Mouse (Mus musculus) neural tube, embryonic 14.5 days (tissue): ENCODE data around the gene Olfr702. TPM values are rescaled to one million over a fixed set of nuclear protein-coding genes. Genes with fewer than 3 reads are reported as not detected.

ENCODE experiments used
- ATAC-seq: fragments of 200-750 bp; cut with Nextera tagmentation; 2 replicates; pipeline ENCODE4 v1.8.0; 2017; ENCODE audit warnings: low read depth, mild to moderate bottlenecking, moderate TSS enrichment, moderate library complexity
- H3K27ac ChIP-seq: fragments of 300-500 bp; sonication (generic); 2 replicates; pipeline ENCODE4 v1.5.1; 2014; ENCODE audit warnings: low read depth, mild to moderate bottlenecking, control low read depth, low read length, moderate library complexity, mixed read lengths
- H3K27me3 ChIP-seq: fragments of 300-500 bp; sonication (generic); 2 replicates; pipeline ENCODE4 v1.6.1; 2014; ENCODE audit warnings: low read length; ENCODE audit not compliant: control insufficient read depth, insufficient read depth
- H3K36me3 ChIP-seq: fragments of 300-500 bp; sonication (generic); 2 replicates; pipeline ENCODE4 v1.6.1; 2014; ENCODE audit warnings: low read length, mixed read lengths; ENCODE audit not compliant: control insufficient read depth, insufficient read depth
- H3K4me1 ChIP-seq: fragments of 300-500 bp; sonication (generic); 2 replicates; pipeline ENCODE4 v1.6.1; 2014; ENCODE audit warnings: low read length; ENCODE audit not compliant: control insufficient read depth, insufficient read depth
- H3K4me2 ChIP-seq: fragments of 300-500 bp; sonication (generic); 2 replicates; pipeline ENCODE4 v1.6.1; 2014; ENCODE audit warnings: mild to moderate bottlenecking, low read depth, low read length, control low read depth
- H3K4me3 ChIP-seq: fragments of 300-500 bp; sonication (generic); 2 replicates; pipeline ENCODE4 v1.5.1; 2014; ENCODE audit warnings: low read depth, low read length, control low read depth, mixed read lengths
- H3K9ac ChIP-seq: fragments of 300-500 bp; sonication (generic); replicated peaks from 2 replicates; pipeline ENCODE4 v1.6.1; 2014; ENCODE audit warnings: low read depth, mild to moderate bottlenecking, control low read depth, low read length, mixed read lengths
- H3K9me3 ChIP-seq: fragments of 300-500 bp; sonication (generic); 2 replicates; pipeline ENCODE4 v1.6.1; 2016; ENCODE audit warnings: low read length; ENCODE audit not compliant: control insufficient read depth
- polyA plus RNA-seq: library from polyadenylated mRNA; unstranded; fragments of >200 nt; fragmentation: Nextera tagmentation; extraction: Ambion mirVana; gene quantifications from 2 replicates; pipeline ENCODE4 v1.2.1, GENCODE M21; 2014

The Olfr702 gene
- polyA plus RNA-seq, 1 experiment from 2014 or later = not detected

- Histone ChIP-seq H3K9me3 (no peaks in the 10 kb centered on the region), H3K9ac (no peak overlapping the region), H3K27me3 (no peaks in the 10 kb centered on the region), H3K36me3 (no peaks in the 10 kb centered on the region), H3K27ac (no peak overlapping the region), H3K4me3 (no peak overlapping the region), H3K4me1 (no peaks in the 10 kb centered on the region), H3K4me2 (no peak overlapping the region)
- ATAC-seq = no peak
These were observed 45.4 kb downstream of the Olfr702 start for GRCm38 (mm10) chr7:106788330-106788729.

Other genes with a start within 250 kb of the Olfr702 start
- gene Olfr693, start 153.3 kb downstream of the Olfr702 start, polyA plus RNA-seq = not detected in 2 replicates
- gene Olfr694, start 142.1 kb downstream of the Olfr702 start, polyA plus RNA-seq = not detected in 2 replicates
- gene Olfr695, start 117.5 kb downstream of the Olfr702 start, polyA plus RNA-seq = not detected in 2 replicates
- gene Olfr697, start 91.5 kb downstream of the Olfr702 start, polyA plus RNA-seq = not detected in 2 replicates
- not detected in 2 replicates for gene Olfr698, start 78.5 kb downstream of the Olfr702 start, polyA plus RNA-seq
- gene Olfr699, start 40.7 kb downstream of the Olfr702 start, polyA plus RNA-seq = not detected in 2 replicates
- not detected in 2 replicates for gene Olfr700, start 25.1 kb downstream of the Olfr702 start, polyA plus RNA-seq
- gene Olfr701, start 19.8 kb downstream of the Olfr702 start, polyA plus RNA-seq = not detected in 2 replicates
- not detected in 2 replicates for gene Olfr703, start 9.5 kb upstream of the Olfr702 start, polyA plus RNA-seq
- gene Olfr704, start 29.3 kb upstream of the Olfr702 start, polyA plus RNA-seq = not detected in 2 replicates
- gene Olfr705, start 43.0 kb upstream of the Olfr702 start, polyA plus RNA-seq = not detected in 2 replicates
- gene Olfr706, start 54.3 kb upstream of the Olfr702 start, polyA plus RNA-seq = not detected in 2 replicates
- gene Olfr707, start 67.3 kb upstream of the Olfr702 start, polyA plus RNA-seq = not detected in 2 replicates
- gene Olfr1532-ps1, start 74.1 kb upstream of the Olfr702 start, polyA plus RNA-seq = not detected in 2 replicates
- gene Olfr709-ps1, start 98.3 kb upstream of the Olfr702 start, polyA plus RNA-seq = not detected in 2 replicates
- not detected in 2 replicates for gene Olfr710, start 114.4 kb upstream of the Olfr702 start, polyA plus RNA-seq
- gene Olfr6, start 130.0 kb upstream of the Olfr702 start, polyA plus RNA-seq = not detected in 2 replicates
- not detected in 2 replicates for gene Olfr711, start 141.6 kb upstream of the Olfr702 start, polyA plus RNA-seq
- not detected in 2 replicates for gene Olfr2, start 172.2 kb upstream of the Olfr702 start, polyA plus RNA-seq
- not detected in 2 replicates for gene Olfr713, start 197.3 kb upstream of the Olfr702 start, polyA plus RNA-seq
- not detected in 2 replicates for gene Olfr714, start 237.1 kb upstream of the Olfr702 start, polyA plus RNA-seq